ENCODE assay signal across 25 mouse cellular contexts in genomic region chr1:146546847-146547428, GRCm38 (mm10). TPM values are rescaled to one million over a fixed set of nuclear protein-coding genes. Genes with fewer than 3 reads are reported as not detected.
DNase-seq lines count a peak whose midpoint lies in the region; ATAC-seq and TF ChIP-seq lines count a peak whose summit lies in the region.
"Had no signal": no experiment of that assay in that cellular context is flagged by ENCODE, and none has a peak within 500 bp of the region (broad histone marks: within the 10 kb centered on the region; RNA-seq: fewer than 3 reads in every experiment).

No protein-coding gene starts in this region.

- no peaks in the 10 kb centered on the region for H3K27me3 ChIP-seq in midbrain, embryonic 14.5 days (ENCODE audit: control insufficient read depth, insufficient read depth, low read length)
- H3K27me3 ChIP-seq in hindbrain, embryonic 12.5 days: no peaks in the 10 kb centered on the region
- H3K27me3 ChIP-seq: heart, embryonic 15.5 days; liver, embryonic 13.5 days; lung, embryonic 15.5 days; neural tube, embryonic 13.5 days had no signal

- DNase-seq in cerebellum, postnatal 10 days: peak; percentile 9 to 28
- no peak for DNase-seq in cerebellum, adult 8-10 months
- peak; percentile 17 for DNase-seq in layer of hippocampus, adult 11-12 months (ENCODE audit: low spot score)
- no peak for DNase-seq in layer of hippocampus, postnatal 10 days (ENCODE audit: low spot score in 2 of 2)
- DNase-seq in brain, adult 2 months (ENCODE audit: low read depth, low spot score): peak; percentile 74
- peak; percentile 16 to 25 for DNase-seq in layer of hippocampus, adult 2 months (ENCODE audit: low spot score in 2 of 2)
- no peak for DNase-seq in midbrain, embryonic 14.5 days
- DNase-seq: adrenal gland, postnatal 10 days; cerebellum, adult 9-11 months; heart, postnatal 36 days; kidney, adult 8-10 months; kidney, postnatal 10 days; liver, embryonic 13.5 days; lung, postnatal 4 days; thymus, postnatal 36 days had no signal

- no peaks in the 10 kb centered on the region for H3K36me3 ChIP-seq in midbrain, embryonic 14.5 days (ENCODE audit: control insufficient read depth, insufficient read depth, low read length)
- H3K36me3 ChIP-seq in hindbrain, embryonic 12.5 days: no peaks in the 10 kb centered on the region
- H3K36me3 ChIP-seq: embryonic facial prominence, embryonic 10.5 days; heart, embryonic 15.5 days; liver, embryonic 13.5 days; lung, embryonic 15.5 days; neural tube, embryonic 13.5 days had no signal

- H3K4me1 ChIP-seq in midbrain, embryonic 14.5 days (ENCODE audit: control insufficient read depth, insufficient read depth, low read length): no peaks in the 10 kb centered on the region
- no peaks in the 10 kb centered on the region for H3K4me1 ChIP-seq in hindbrain, embryonic 12.5 days
- H3K4me1 ChIP-seq: embryonic facial prominence, embryonic 10.5 days; heart, embryonic 15.5 days; liver, embryonic 13.5 days; lung, embryonic 15.5 days; neural tube, embryonic 13.5 days had no signal

- no peak overlapping the region for H3K4me3 ChIP-seq in layer of hippocampus, adult 2 months
- H3K4me3 ChIP-seq in midbrain, embryonic 14.5 days (replicated peaks; ENCODE audit: low read depth, low read length): no peak overlapping the region
- no peak overlapping the region for H3K4me3 ChIP-seq in hindbrain, embryonic 12.5 days
- H3K4me3 ChIP-seq: embryonic facial prominence, embryonic 10.5 days; heart, embryonic 15.5 days; liver, embryonic 13.5 days; lung, embryonic 15.5 days; myocyte; neural tube, embryonic 13.5 days had no signal

- no peak for TF ChIP-seq CTCF in layer of hippocampus, adult 2 months (conservative IDR thresholded peaks at IDR 0.05)

- H3K4me2 ChIP-seq in midbrain, embryonic 14.5 days (ENCODE audit: low read length): no peak overlapping the region
- no peak overlapping the region for H3K4me2 ChIP-seq in hindbrain, embryonic 12.5 days (replicated peaks)
- H3K4me2 ChIP-seq: heart, embryonic 15.5 days; hindbrain, embryonic 14.5 days; liver, embryonic 13.5 days; lung, embryonic 15.5 days; neural tube, embryonic 13.5 days had no signal

- no peak overlapping the region for H3K9ac ChIP-seq in midbrain, embryonic 14.5 days (replicated peaks; ENCODE audit: low read length)
- H3K9ac ChIP-seq in hindbrain, embryonic 12.5 days: no peak overlapping the region
- H3K9ac ChIP-seq: heart, embryonic 15.5 days; hindbrain, embryonic 14.5 days; liver, embryonic 13.5 days; lung, embryonic 15.5 days; neural tube, embryonic 13.5 days had no signal

- no peak overlapping the region for H3K27ac ChIP-seq in layer of hippocampus, adult 2 months
- H3K27ac ChIP-seq in midbrain, embryonic 14.5 days (replicated peaks; ENCODE audit: low read depth, low read length): no peak overlapping the region
- no peak overlapping the region for H3K27ac ChIP-seq in hindbrain, embryonic 12.5 days
- H3K27ac ChIP-seq: embryonic facial prominence, embryonic 10.5 days; heart, embryonic 15.5 days; hindbrain, embryonic 14.5 days; liver, embryonic 13.5 days; lung, embryonic 15.5 days; neural tube, embryonic 13.5 days had no signal

- no peak for ATAC-seq in midbrain, embryonic 14.5 days (ENCODE audit: low FRiP score, low TSS enrichment)
- ATAC-seq in hindbrain, embryonic 12.5 days (ENCODE audit: low FRiP score): no peak
- ATAC-seq: inflammation-experienced regulatory T-cells, adult 6 months; midbrain, embryonic 16.5 days had no signal

- H3K9me3 ChIP-seq in midbrain, embryonic 14.5 days (ENCODE audit: control insufficient read depth, low read length): no peaks in the 10 kb centered on the region
- H3K9me3 ChIP-seq in hindbrain, embryonic 12.5 days (replicated peaks): no peaks in the 10 kb centered on the region
- H3K9me3 ChIP-seq: embryonic facial prominence, embryonic 10.5 days; heart, embryonic 15.5 days; liver, embryonic 13.5 days; lung, embryonic 15.5 days; neural tube, embryonic 13.5 days had no signal

- WGBS in midbrain, embryonic 14.5 days: 82% methylated on average over 2 of the region's 2 CpGs
- WGBS in hindbrain, embryonic 12.5 days: 74% methylated on average over 2 of the region's 2 CpGs

RNA-seq across cellular contexts. Expression of gene Brinp3, which starts 52.4 kb away (rescaled TPM):
- total RNA-seq in layer of hippocampus, postnatal 10 days (2021): 10 to 100 TPM; 32.5 to 39.9 TPM
- 10 to 100 TPM; 14.7 to 15.6 TPM for total RNA-seq in layer of hippocampus, adult 2 months (2021)
- polyA plus RNA-seq in midbrain, embryonic 14.5 days (2014; fragmentation: Nextera tagmentation; extraction: Ambion mirVana): 28.2 TPM in 2 replicates
- 3.1 and 5.1 TPM in 2 replicates for polyA plus RNA-seq in hindbrain, embryonic 12.5 days (2016; fragmentation: Nextera tagmentation; extraction: Ambion mirVana)
- total RNA-seq: gastrocnemius, adult 8-10 months; heart, postnatal 36 days had no signal
- polyA plus RNA-seq: inflammation-experienced regulatory T-cells, adult 6 months had no signal

Comparison
In these comparisons a context has a peak if more than half of its experiments do, and no peak if none do; other contexts are left out.
1. DNase-seq: peak in cerebellum, postnatal 10 days (2 of 2), layer of hippocampus, adult 11-12 months (single experiment), brain, adult 2 months (single experiment) and layer of hippocampus, adult 2 months (2 of 2); none in cerebellum, adult 8-10 months (single experiment), layer of hippocampus, postnatal 10 days (0 of 2) and midbrain, embryonic 14.5 days (single experiment).